Mouse (Mus musculus): ENCODE results near the gene F2rl1. TPM values are rescaled to one million over a fixed set of nuclear protein-coding genes. Genes with fewer than 3 reads are reported as not detected.
"Not testable (repeated sequence)": the region's sequence is repeated elsewhere in the genome, so short reads cannot be mapped to it uniquely, and the experiment has no call there.

Gene F2rl1
- polyA plus RNA-seq, 1 experiment from 2014 or later, result 0.11 TPM

DNA sequence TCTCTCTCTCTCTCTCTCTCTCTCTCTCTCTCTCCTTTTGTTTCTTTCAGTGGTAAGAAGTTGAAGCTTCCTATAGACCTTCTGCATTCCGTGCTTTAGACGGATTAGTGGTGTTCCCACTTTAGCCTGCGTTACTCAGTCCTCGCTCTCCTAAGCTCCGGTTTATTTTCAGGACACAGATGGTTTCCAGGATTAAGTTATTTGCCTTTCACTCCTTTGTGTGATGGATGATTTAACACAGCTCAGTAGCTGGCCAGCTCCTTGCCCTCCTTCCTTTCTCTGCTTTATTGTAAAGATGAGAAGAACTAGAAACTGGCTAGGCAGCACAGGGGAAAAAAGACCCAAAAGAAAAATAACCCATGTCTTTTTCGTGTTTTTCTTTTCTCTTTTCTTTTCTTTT lies 23.8 kb upstream of the F2rl1 start:
- no peaks in the 10 kb centered on the region for H3K36me3 ChIP-seq
- H3K9me3 ChIP-seq, result no peaks in the 10 kb centered on the region
- WGBS, result 8% methylated on average over 6 of the region's 6 CpGs
- H3K9ac ChIP-seq, result no peak overlapping the region
- no peak overlapping the region for H3K4me3 ChIP-seq
- H3K4me2 ChIP-seq (replicated peaks), result peak overlapping the region; percentile 45
- H3K27ac ChIP-seq, result no peak overlapping the region
- H3K27me3 ChIP-seq (replicated peaks), result no peaks in the 10 kb centered on the region
- ATAC-seq (ENCODE audit: low FRiP score, low read depth), result no peak
- peaks cover 24% of the 10 kb centered on the region for H3K4me1 ChIP-seq

GRCm38 (mm10) chr13:95548291-95548789 lies 23.3 kb upstream of the F2rl1 start:
- ATAC-seq (ENCODE audit: low FRiP score, low read depth), result peak; percentile 23; the same call in 1 of the 2 replicates
- Histone ChIP-seq H3K4me3 (no peak overlapping the region), H3K9me3 (no peaks in the 10 kb centered on the region), H3K9ac (no peak overlapping the region), H3K27ac (no peak overlapping the region), H3K36me3 (no peaks in the 10 kb centered on the region), H3K4me2 (replicated peaks) (peak overlapping the region; percentile 45), H3K4me1 (peaks cover 24% of the 10 kb centered on the region), H3K27me3 (replicated peaks) (no peaks in the 10 kb centered on the region)
- 18% methylated on average over 20 of the region's 20 CpGs for WGBS

GRCm38 (mm10) chr13:95547090-95547611 lies 22.1 kb upstream of the F2rl1 start:
- H3K9ac ChIP-seq, result no peak overlapping the region
- WGBS, result 33% methylated on average over 12 of the region's 12 CpGs

GRCm38 (mm10) chr13:95546251-95546650 lies 21.2 kb upstream of the F2rl1 start:
- Histone ChIP-seq H3K27ac (no peak overlapping the region), H3K36me3 (no peaks in the 10 kb centered on the region), H3K9ac (no peak overlapping the region), H3K4me2 (replicated peaks) (no peak overlapping the region), H3K27me3 (replicated peaks) (no peaks in the 10 kb centered on the region), H3K4me1 (peaks cover 24% of the 10 kb centered on the region), H3K4me3 (no peak overlapping the region), H3K9me3 (no peaks in the 10 kb centered on the region)
- ATAC-seq (ENCODE audit: low FRiP score, low read depth), result no peak
- 76% methylated on average over 6 of the region's 6 CpGs for WGBS

More at GRCm38 (mm10) chr13:95547090-95547611, 22.1 kb upstream of the F2rl1 start:
- H3K27me3 ChIP-seq (replicated peaks), result no peaks in the 10 kb centered on the region
- no peaks in the 10 kb centered on the region for H3K36me3 ChIP-seq
- peaks cover 24% of the 10 kb centered on the region for H3K4me1 ChIP-seq
- H3K4me2 ChIP-seq (replicated peaks), result 0 out of 2 replicates have a peak overlapping the region, but pooled peaks have one; percentile 12
- no peaks in the 10 kb centered on the region for H3K9me3 ChIP-seq
- peak; percentile 58 for ATAC-seq (ENCODE audit: low FRiP score, low read depth)
- no peak overlapping the region for H3K27ac ChIP-seq
- no peak overlapping the region for H3K4me3 ChIP-seq

- H3K9ac ChIP-seq, result no peak overlapping the region
- H3K9me3 ChIP-seq, result no peaks in the 10 kb centered on the region
- H3K4me2 ChIP-seq (replicated peaks), result no peak overlapping the region
- 82% methylated on average over 7 of the region's 7 CpGs for WGBS
- no peak overlapping the region for H3K27ac ChIP-seq
- peaks cover 24% of the 10 kb centered on the region for H3K4me1 ChIP-seq
- H3K36me3 ChIP-seq, result no peaks in the 10 kb centered on the region
- no peaks in the 10 kb centered on the region for H3K27me3 ChIP-seq (replicated peaks)
- H3K4me3 ChIP-seq, result no peak overlapping the region
- ATAC-seq (ENCODE audit: low FRiP score, low read depth), result no peak
Measured at GRCm38 (mm10) chr13:95545729-95546186, 20.7 kb upstream of the F2rl1 start.

DNA sequence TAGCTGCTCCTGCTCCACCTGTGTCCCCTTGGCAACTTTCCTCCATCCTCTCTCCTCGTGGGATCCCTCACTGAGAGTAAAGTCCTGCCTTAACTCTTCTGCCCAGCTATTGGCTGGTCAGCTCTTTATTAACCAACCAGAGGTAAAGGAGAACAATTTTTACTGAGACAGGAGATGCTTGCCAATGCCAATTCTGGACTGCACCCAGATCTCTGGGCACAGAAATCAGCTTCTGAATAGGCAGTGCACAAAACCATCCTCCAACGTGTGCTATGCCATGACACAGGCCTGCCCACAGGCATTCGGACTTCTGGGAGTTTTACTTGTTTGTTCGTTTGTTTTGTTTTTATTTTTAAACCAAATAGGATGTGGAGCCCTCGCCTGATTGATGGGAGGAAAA lies 13.0 kb upstream of the F2rl1 start:
- no peak overlapping the region for H3K4me2 ChIP-seq (replicated peaks)
- H3K4me1 ChIP-seq, result peaks cover 17% of the 10 kb centered on the region
- no peaks in the 10 kb centered on the region for H3K27me3 ChIP-seq (replicated peaks)
- no peaks in the 10 kb centered on the region for H3K36me3 ChIP-seq
- WGBS, result 78% methylated on average over 5 of the region's 5 CpGs
- no peaks in the 10 kb centered on the region for H3K9me3 ChIP-seq
- no peak overlapping the region for H3K27ac ChIP-seq
- no peak overlapping the region for H3K9ac ChIP-seq
- ATAC-seq (ENCODE audit: low FRiP score, low read depth), result no peak
- no peak overlapping the region for H3K4me3 ChIP-seq

DNA sequence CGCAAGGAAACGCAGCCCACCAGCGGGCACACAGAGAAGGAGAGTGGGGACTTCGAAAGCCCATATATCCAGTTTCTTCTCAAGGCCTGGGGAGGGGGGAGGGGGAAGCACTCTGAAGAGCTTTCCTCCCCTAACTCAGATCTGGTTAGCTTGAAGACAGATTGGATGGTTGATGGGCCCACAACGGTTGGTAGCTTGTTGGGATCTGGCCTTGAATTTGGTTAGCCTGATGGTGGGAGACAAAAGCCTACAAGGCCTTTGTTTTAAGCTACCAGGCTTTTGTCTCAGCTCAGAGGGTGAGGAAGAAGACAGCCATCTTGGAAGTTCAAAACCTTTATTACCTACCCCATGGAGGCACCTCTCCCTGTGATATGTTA lies 11.1 kb upstream of the F2rl1 start:
- no peaks in the 10 kb centered on the region for H3K9me3 ChIP-seq
- 23% methylated on average over 5 of the region's 5 CpGs for WGBS
- H3K4me2 ChIP-seq (replicated peaks), result no peak overlapping the region
- H3K36me3 ChIP-seq, result no peaks in the 10 kb centered on the region
- H3K4me1 ChIP-seq, result peaks cover 22% of the 10 kb centered on the region
- H3K9ac ChIP-seq, result no peak overlapping the region
- no peaks in the 10 kb centered on the region for H3K27me3 ChIP-seq (replicated peaks)
- ATAC-seq (ENCODE audit: low FRiP score, low read depth), result no peak
- no peak overlapping the region for H3K4me3 ChIP-seq
- H3K27ac ChIP-seq, result no peak overlapping the region

GRCm38 (mm10) chr13:95535461-95536116 lies 10.6 kb upstream of the F2rl1 start:
- Histone ChIP-seq H3K4me2 (replicated peaks) (peak overlapping the region; percentile 33), H3K27me3 (replicated peaks) (no peaks in the 10 kb centered on the region), H3K4me1 (peaks cover 22% of the 10 kb centered on the region), H3K4me3 (no peak overlapping the region), H3K27ac (no peak overlapping the region), H3K36me3 (no peaks in the 10 kb centered on the region), H3K9me3 (no peaks in the 10 kb centered on the region), H3K9ac (no peak overlapping the region)
- ATAC-seq (ENCODE audit: low FRiP score, low read depth), result no peak
- 10% methylated on average over 11 of the region's 11 CpGs for WGBS

DNA sequence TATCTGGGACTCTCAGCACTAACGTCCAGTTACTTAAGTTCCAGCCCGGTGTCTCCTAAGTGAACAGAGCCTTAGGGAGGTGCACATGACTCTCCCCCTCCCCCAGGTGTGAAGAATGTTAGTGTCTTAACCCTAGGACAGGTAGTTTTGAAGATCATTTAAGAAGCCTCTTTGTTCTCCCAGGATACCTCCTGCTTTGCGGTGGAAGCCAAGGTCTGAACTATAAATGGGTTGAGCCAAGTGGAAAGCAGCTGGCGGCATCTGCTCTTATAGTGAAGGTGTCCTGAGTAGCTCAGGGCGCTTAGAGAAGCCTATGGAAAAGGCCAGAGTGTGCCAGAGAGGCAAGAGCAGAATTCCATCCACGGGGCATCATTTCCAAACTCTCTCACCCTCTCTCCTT lies 10.0 kb upstream of the F2rl1 start:
- Histone ChIP-seq H3K27ac (no peak overlapping the region), H3K27me3 (replicated peaks) (no peaks in the 10 kb centered on the region), H3K4me3 (no peak overlapping the region), H3K9ac (no peak overlapping the region), H3K9me3 (no peaks in the 10 kb centered on the region), H3K4me2 (replicated peaks) (peak overlapping the region; percentile 49), H3K36me3 (no peaks in the 10 kb centered on the region), H3K4me1 (peaks cover 22% of the 10 kb centered on the region)
- 12% methylated on average over 6 of the region's 6 CpGs for WGBS
- ATAC-seq (ENCODE audit: low FRiP score, low read depth), result no peak

GRCm38 (mm10) chr13:95534131-95534561 lies 9.1 kb upstream of the F2rl1 start:
- peak; percentile 68 for ATAC-seq (ENCODE audit: low FRiP score, low read depth)
- Histone ChIP-seq H3K4me1 (peaks cover 22% of the 10 kb centered on the region), H3K27ac (no peak overlapping the region), H3K36me3 (no peaks in the 10 kb centered on the region), H3K27me3 (replicated peaks) (no peaks in the 10 kb centered on the region), H3K4me3 (no peak overlapping the region), H3K9ac (no peak overlapping the region), H3K4me2 (replicated peaks) (peak overlapping the region; percentile 49), H3K9me3 (no peaks in the 10 kb centered on the region)
- WGBS, result under 1% methylated on average over 5 of the region's 5 CpGs

DNA sequence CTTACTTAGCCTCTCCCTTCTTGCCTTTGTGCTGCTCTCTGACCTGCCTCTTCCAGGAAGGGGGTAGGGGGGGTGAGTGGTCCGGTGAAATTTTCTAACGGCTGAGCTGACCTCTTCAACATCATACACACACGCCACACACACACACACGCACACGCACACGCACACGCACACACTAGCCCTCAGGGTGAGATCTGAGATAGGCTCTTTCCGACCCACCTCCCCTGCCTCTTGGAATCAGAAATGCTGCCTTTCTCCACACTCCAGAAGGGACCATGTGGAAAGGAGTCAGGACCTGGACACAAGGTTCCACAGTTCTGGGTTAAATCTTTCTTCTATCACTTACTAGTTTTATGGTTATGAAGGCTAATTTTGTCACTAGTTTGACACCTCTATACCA lies 8.6 kb upstream of the F2rl1 start:
- H3K4me2 ChIP-seq (replicated peaks), result peak overlapping the region; percentile 49
- H3K27me3 ChIP-seq (replicated peaks), result no peaks in the 10 kb centered on the region
- no peaks in the 10 kb centered on the region for H3K36me3 ChIP-seq
- peak; percentile 44; the same call in 1 of the 2 replicates for ATAC-seq (ENCODE audit: low FRiP score, low read depth)
- peaks cover 22% of the 10 kb centered on the region for H3K4me1 ChIP-seq
- no peak overlapping the region for H3K4me3 ChIP-seq
- no peaks in the 10 kb centered on the region for H3K9me3 ChIP-seq
- 27% methylated on average over 8 of the region's 8 CpGs for WGBS
- H3K9ac ChIP-seq, result no peak overlapping the region
- no peak overlapping the region for H3K27ac ChIP-seq

DNA sequence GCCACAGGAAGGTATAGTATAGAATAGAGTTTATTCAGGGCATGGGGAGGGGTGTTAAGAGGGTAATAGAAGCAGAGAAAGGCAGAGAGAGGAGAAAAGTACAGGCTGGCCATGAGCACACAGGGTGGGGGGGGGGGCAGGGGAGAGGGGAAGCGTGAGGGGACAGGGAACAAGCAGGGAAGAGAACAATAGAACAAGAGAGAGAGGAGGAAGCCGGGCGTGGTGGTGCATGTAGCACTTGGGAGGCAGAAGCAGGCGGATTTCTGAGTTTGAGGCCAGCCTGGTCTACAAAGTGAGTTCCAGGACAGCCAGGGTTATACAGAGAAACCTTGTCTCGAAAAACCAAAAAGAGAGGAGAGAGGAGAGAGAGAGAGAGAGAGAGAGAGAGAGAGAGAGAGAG lies 8.1 kb upstream of the F2rl1 start:
- peaks cover 22% of the 10 kb centered on the region for H3K4me1 ChIP-seq
- H3K36me3 ChIP-seq; H3K9ac ChIP-seq; H3K4me2 ChIP-seq (replicated peaks); H3K9me3 ChIP-seq; H3K27me3 ChIP-seq (replicated peaks); H3K4me3 ChIP-seq; H3K27ac ChIP-seq; ATAC-seq (ENCODE audit: low FRiP score, low read depth): not testable (repeated sequence)
- 63% methylated on average over 4 of the region's 5 CpGs for WGBS

All from neural tube, embryonic 12.5 days (tissue).